Mouse (Mus musculus): Measurements from ENCODE around the gene Hist4h4.

DNA sequence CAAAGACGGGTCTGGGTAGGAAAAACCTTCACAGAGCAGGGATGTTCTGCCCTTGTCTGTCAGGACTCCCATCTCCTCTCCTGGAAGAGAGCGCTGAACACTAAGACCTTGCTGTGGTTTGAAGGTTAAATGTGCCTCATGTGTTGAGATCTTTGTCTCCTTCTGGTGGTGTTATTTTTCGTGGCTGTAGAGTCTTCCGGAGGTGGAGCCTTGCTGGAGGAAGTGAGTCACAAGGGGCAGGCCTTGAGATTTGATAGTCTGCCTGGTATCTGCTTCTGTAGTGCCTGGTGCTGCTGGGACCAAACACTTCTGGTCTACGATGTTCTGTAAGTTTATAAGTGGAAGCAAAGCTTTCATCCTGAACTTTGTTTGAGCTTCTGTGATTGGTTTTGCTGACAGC is 44.8 kb upstream of the Hist4h4 start:
- no peak for TF ChIP-seq CTCF (IDR thresholded peaks at IDR 0.05; ENCODE audit: insufficient read depth, low read depth, low read length)
- TF ChIP-seq POLR2A (IDR thresholded peaks at IDR 0.05; ENCODE audit: insufficient read depth, low read depth, low read length) = no peak

Data from olfactory bulb, adult 2 months (tissue).